Comparison of ENCODE assay signal across 10 mouse cellular contexts in the genomic region with DNA sequence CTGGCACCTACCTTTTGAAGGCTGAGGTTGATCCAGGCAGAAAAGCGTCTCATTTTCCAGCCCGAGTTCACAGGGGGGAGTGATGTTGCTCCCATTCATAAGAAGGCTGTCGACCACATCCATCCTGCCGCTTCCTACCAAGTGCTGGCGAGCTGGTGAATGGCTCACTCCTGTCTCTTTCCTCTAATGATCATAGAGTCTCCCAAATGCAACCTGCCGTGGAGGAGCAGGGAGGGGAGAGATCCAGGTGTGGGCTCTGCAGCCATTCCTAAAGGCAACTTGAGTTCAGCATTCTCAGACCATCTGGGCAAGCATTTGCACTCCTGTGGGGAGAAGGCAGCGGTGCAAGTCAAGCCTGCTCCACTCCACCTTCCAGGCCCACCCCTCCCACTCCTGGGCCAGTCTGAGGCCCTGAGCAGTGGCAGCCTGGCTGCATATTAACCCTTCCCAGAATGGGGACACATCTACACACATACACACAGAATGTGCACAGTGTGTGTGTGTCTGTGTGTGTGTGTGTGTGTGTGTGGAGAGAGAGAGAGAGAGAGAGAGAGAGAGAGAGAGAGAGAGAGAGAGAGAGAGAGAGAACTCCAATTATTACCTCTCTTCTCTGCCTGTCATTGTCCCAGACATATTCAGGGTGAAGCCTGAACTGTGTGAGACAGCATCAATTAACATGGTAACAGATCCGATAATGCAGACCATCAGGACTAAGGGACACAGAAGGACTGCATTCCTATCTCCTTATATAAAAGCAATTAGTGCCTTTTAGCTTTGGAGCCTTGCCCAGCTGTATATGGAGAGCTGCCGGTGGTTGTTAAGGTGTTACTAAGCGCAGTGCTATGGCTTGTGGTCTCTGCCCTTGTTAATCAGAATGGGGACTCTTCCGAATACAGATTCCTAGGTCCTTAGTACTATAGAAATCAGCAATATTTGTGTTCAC. TPM values are rescaled to one million over a fixed set of nuclear protein-coding genes. Genes with fewer than 3 reads are reported as not detected.
DNase-seq lines count a peak whose midpoint lies in the region; ATAC-seq and TF ChIP-seq lines count a peak whose summit lies in the region.
"Had no signal": no experiment of that assay in that cellular context is flagged by ENCODE, and none has a peak within 500 bp of the region (broad histone marks: within the 10 kb centered on the region; RNA-seq: fewer than 3 reads in every experiment).

Gene Cckar (minus strand): TSS at position 471 of the 943 bp plus-strand sequence.

- no peak within 1 kb of the TSS for H3K4me3 ChIP-seq in embryonic facial prominence, embryonic 10.5 days
- H3K4me3 ChIP-seq in hindbrain, embryonic 12.5 days = no peak within 1 kb of the TSS
- H3K4me3 ChIP-seq in limb, embryonic 12.5 days (replicated peaks) = no peak within 1 kb of the TSS
- no peak within 1 kb of the TSS for H3K4me3 ChIP-seq in midbrain, postnatal 0 days (ENCODE audit: low read depth, low read length)

- peak; percentile 44 for DNase-seq in embryonic facial prominence, embryonic 10.5 days (ENCODE audit: low spot score)
- no peak for DNase-seq in midbrain, postnatal 0 days (ENCODE audit: low spot score)
- no peak for DNase-seq in frontal cortex, postnatal 36 days (ENCODE audit: low spot score in 2 of 2)
- no peak for DNase-seq in spleen, postnatal 10 days (ENCODE audit: low spot score in 2 of 2)
- DNase-seq in right cerebral cortex, postnatal 10 days (ENCODE audit: low spot score in 2 of 2) = no peak
- DNase-seq: gastrocnemius, postnatal 10 days had no signal

- WGBS in embryonic facial prominence, embryonic 10.5 days = 35% methylated on average over 11 of the region's 11 CpGs
- WGBS in hindbrain, embryonic 12.5 days = 29% methylated on average over 11 of the region's 11 CpGs
- WGBS in limb, embryonic 12.5 days = 44% methylated on average over 11 of the region's 11 CpGs
- WGBS in midbrain, postnatal 0 days = 19% methylated on average over 11 of the region's 11 CpGs

- no peak for TF ChIP-seq CTCF in midbrain, postnatal 0 days (IDR thresholded peaks at IDR 0.05)

- H3K9me3 ChIP-seq in embryonic facial prominence, embryonic 10.5 days = no peaks in the 10 kb centered on the region
- H3K9me3 ChIP-seq in hindbrain, embryonic 12.5 days (replicated peaks) = no peaks in the 10 kb centered on the region
- H3K9me3 ChIP-seq in limb, embryonic 12.5 days = no peaks in the 10 kb centered on the region
- H3K9me3 ChIP-seq in midbrain, postnatal 0 days (ENCODE audit: low read length) = no peaks in the 10 kb centered on the region

- H3K36me3 ChIP-seq in embryonic facial prominence, embryonic 10.5 days (replicated peaks) = no peaks in the 10 kb centered on the region
- H3K36me3 ChIP-seq in hindbrain, embryonic 12.5 days = no peaks in the 10 kb centered on the region
- H3K36me3 ChIP-seq in limb, embryonic 12.5 days = no peaks in the 10 kb centered on the region
- H3K36me3 ChIP-seq in midbrain, postnatal 0 days (ENCODE audit: insufficient read depth, low read length) = no peaks in the 10 kb centered on the region

- ATAC-seq in hindbrain, embryonic 12.5 days (ENCODE audit: low FRiP score) = peak; percentile 88
- ATAC-seq in limb, embryonic 12.5 days (ENCODE audit: insufficient number of reproducible peaks, insufficient read depth, low FRiP score, low TSS enrichment, low read depth) = peak; percentile 58; the same call in 1 of the 2 replicates
- ATAC-seq in midbrain, postnatal 0 days (ENCODE audit: low FRiP score) = peak; percentile 57
- ATAC-seq in inflammation-experienced regulatory T-cells, adult 6 months = no peak

- H3K9ac ChIP-seq in hindbrain, embryonic 12.5 days = no peak within 1 kb of the TSS
- no peak within 1 kb of the TSS; the same call in 1 of the 2 replicates for H3K9ac ChIP-seq in limb, embryonic 12.5 days (replicated peaks)
- H3K9ac ChIP-seq in midbrain, postnatal 0 days (replicated peaks; ENCODE audit: low read length, poor library complexity, severe bottlenecking) = no peak within 1 kb of the TSS

- no peaks in the 10 kb centered on the region for H3K27me3 ChIP-seq in embryonic facial prominence, embryonic 10.5 days (replicated peaks; ENCODE audit: low read depth, poor library complexity, severe bottlenecking)
- no peaks in the 10 kb centered on the region for H3K27me3 ChIP-seq in hindbrain, embryonic 12.5 days
- no peaks in the 10 kb centered on the region for H3K27me3 ChIP-seq in limb, embryonic 12.5 days
- no peaks in the 10 kb centered on the region for H3K27me3 ChIP-seq in midbrain, postnatal 0 days (ENCODE audit: insufficient read depth, low read length)

- H3K27ac ChIP-seq in embryonic facial prominence, embryonic 10.5 days (replicated peaks) = no peak within 1 kb of the TSS
- peak within 1 kb of the TSS; percentile 30; the same call in 1 of the 2 replicates for H3K27ac ChIP-seq in hindbrain, embryonic 12.5 days
- no peak within 1 kb of the TSS for H3K27ac ChIP-seq in limb, embryonic 12.5 days
- no peak within 1 kb of the TSS for H3K27ac ChIP-seq in midbrain, postnatal 0 days (ENCODE audit: low read depth, low read length)

- peak within 1 kb of the TSS; percentile 24; the same call in 1 of the 2 replicates for H3K4me2 ChIP-seq in hindbrain, embryonic 12.5 days (replicated peaks)
- no peak within 1 kb of the TSS for H3K4me2 ChIP-seq in limb, embryonic 12.5 days
- H3K4me2 ChIP-seq in midbrain, postnatal 0 days (ENCODE audit: low read depth, low read length, poor library complexity, severe bottlenecking) = peak within 1 kb of the TSS; percentile 22

- H3K4me1 ChIP-seq in embryonic facial prominence, embryonic 10.5 days = peaks cover 25% of the 10 kb centered on the region
- H3K4me1 ChIP-seq in hindbrain, embryonic 12.5 days = peaks cover 16% of the 10 kb centered on the region
- peaks cover 15% of the 10 kb centered on the region for H3K4me1 ChIP-seq in limb, embryonic 12.5 days (replicated peaks)
- no peaks in the 10 kb centered on the region; the same call in 1 of the 2 replicates for H3K4me1 ChIP-seq in midbrain, postnatal 0 days (ENCODE audit: insufficient read depth, low read length)

RNA-seq across cellular contexts. Expression of gene Cckar, which starts in this region (rescaled TPM):
- polyA plus RNA-seq in embryonic facial prominence, embryonic 10.5 days (2016; fragmentation: Nextera tagmentation; extraction: Ambion mirVana) = 0.45 TPM in 2 replicates
- 2.6 and 5.4 TPM in 2 replicates for polyA plus RNA-seq in hindbrain, embryonic 12.5 days (2016; fragmentation: Nextera tagmentation; extraction: Ambion mirVana)
- polyA plus RNA-seq in limb, embryonic 12.5 days (2016; fragmentation: Nextera tagmentation; extraction: Ambion mirVana) = not detected in 2 replicates
- 0.55 and 0.71 TPM in 2 replicates for total RNA-seq in midbrain, postnatal 0 days (2014; rRNA removed)
- 1.1 and 1.3 TPM in 2 replicates for polyA plus RNA-seq in midbrain, postnatal 0 days (2015; fragmentation: Nextera tagmentation; extraction: Ambion mirVana)
- not detected for polyA plus RNA-seq in inflammation-experienced regulatory T-cells, adult 6 months (2017; shearing (Covaris generic))
- total RNA-seq: gastrocnemius, postnatal 10 days had no signal
- polyA plus RNA-seq: liver, adult 2 months had no signal

Comparison
In these comparisons a context has a peak if more than half of its experiments do, and no peak if none do; other contexts are left out.
1. Peak in DNase-seq in embryonic facial prominence, embryonic 10.5 days; RNA of the gene not detected or under 1 TPM.
2. Peak in ATAC-seq in limb, embryonic 12.5 days; RNA of the gene not detected or under 1 TPM.